Mouse (Mus musculus) left cerebral cortex, postnatal 10 days (tissue): ENCODE measurements at regions not wholly inside any gene's neighbourhood (a gene's known extent, or its start where the extent isn't known, plus 50 kb on each side); places are given as distances from the start of the nearest gene placed in this dataset.

Experiments
- DNase-seq, 2 experiments: peaks; one replicate each; pipeline ENCODE4 v3.0.0; 2021 to 2022; ENCODE audit warnings: low spot score in 2 of 2, mixed read lengths in 1 of 2; ENCODE audit errors: extremely low spot score in 1 of 2
- intact Hi-C: fragments of 180-260 bp; cut with DNase I; formaldehyde crosslinking; loops from one replicate; pipeline ENCODE4 v1.15.1; 2025

DNA sequence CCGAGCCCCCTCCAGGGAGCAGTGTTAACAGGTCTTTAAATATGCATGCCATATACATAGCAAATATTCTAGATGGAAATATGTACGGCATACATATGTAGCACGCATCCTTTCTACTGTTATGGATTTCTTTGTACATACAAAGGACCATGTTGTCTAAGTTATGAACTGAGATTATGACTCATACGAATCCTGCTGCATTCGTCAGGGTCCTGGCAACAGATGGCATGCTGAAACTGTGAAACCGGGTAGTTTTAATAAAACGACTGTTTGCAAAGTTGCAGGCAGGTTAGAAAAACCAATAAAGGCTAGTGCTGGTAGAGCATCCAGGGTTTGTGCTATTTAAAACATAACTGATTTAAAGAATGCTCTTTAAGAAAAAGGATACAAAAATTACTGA, 88.8 kb upstream of the Tlk1 start:
- intact Hi-C loops: no loop called here
- no peak for DNase-seq

DNA sequence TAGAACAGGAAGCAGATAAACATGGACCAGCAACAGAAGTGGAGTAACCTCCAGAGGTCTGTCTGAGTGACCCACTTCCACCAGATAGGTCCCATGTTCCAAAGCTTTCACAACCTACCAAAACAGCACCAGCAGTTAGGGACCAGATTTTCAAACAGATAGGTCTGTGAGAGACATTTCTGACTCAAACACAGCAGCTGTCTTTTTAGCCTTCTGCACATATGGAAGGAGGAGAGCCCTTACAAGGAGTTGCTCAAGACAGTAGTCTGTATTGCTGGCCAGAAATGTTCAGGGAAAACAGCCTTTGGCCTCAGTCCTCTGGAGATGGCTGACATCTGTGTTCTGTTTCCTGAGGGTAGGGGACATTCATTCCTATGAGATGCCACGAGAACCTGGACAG, 83.9 kb upstream of the Tlk1 start:
- intact Hi-C loops: no loop called here
- no peak for DNase-seq

DNA sequence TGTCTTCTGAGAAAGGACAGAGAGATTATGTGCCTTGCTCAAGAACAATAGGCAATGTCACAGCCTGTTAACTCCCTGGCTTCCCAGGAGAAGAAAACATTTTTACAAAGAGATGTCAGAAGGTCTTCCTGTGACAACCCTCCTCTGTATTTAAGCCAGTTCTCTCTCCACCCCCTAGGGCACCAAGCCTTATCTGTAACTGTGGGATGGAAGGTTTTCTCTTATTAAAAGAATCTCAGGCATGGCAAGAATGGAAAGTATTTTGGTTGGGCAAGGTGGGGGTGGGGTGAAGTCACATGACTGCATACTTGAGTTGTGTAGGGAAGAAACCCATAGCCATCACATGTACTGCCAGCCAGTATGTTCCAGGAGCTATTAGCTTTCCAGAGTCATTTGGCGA, 83.1 kb upstream of the Tlk1 start:
- intact Hi-C loops: no loop called here
- no peak for DNase-seq

DNA sequence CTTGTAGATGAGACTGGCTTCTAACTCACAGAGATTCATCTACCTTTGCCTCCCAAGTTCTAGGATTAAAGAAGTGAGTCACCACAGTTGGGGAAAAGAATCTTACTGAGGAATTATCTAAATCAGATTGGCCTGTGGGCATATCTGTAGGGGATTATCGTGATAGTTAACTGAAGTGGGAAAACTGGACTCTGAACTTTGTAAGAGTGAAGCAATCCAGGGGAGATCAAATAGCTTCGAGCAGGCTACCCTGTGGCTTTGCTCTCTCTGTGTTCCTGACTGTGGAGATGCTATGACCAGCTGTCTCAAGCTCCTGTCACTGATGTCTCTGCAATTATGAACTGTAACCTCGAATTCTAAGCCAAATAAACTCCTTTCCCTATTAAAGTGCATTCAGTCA, 80.7 kb upstream of the Tlk1 start:
- intact Hi-C loops: no loop called here
- no peak for DNase-seq

DNA sequence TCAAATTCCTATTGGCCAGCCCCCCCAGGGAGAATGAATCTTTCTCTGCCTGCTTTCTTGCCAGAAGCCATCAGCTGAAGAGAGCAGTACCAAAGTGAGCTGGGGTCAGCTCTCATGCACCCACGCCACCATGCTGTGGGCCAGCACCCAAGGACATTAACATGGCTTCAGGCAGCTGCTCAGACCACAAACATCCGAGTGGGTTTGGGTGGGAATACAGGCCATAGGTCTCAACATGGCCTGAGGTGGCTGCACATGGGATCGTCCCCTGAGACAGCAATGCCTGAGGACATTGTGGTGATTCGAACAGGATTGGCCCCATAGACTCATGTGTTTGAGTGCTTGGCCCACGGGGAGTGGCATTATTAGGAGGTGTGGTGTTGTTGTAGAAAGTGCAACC, 78.9 kb upstream of the Tlk1 start:
- intact Hi-C loops: no loop called here

DNA sequence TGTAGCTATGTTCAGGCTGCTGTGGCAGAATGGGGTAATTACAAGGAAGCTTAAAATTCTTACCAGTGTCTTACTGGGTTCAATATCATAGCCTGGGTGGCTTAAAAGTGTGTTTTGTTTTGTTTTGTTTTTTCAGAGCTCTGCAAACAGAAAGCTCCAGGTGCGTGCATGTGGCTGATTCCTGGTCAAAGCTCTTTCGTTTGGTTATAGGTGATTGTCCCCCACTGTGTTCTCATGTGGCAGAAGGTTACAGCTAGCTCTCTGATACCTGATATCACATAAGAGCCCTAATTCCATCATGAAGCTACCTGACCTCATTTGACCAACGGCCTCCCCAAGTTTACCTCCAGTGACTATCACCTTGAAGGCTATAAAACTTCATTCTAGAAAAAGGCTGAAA, 76.7 kb upstream of the Tlk1 start:
- intact Hi-C loops: no loop called here
- no peak for DNase-seq

More for the DNA sequence above, 78.9 kb upstream of the Tlk1 start:
- no peak for DNase-seq

DNA sequence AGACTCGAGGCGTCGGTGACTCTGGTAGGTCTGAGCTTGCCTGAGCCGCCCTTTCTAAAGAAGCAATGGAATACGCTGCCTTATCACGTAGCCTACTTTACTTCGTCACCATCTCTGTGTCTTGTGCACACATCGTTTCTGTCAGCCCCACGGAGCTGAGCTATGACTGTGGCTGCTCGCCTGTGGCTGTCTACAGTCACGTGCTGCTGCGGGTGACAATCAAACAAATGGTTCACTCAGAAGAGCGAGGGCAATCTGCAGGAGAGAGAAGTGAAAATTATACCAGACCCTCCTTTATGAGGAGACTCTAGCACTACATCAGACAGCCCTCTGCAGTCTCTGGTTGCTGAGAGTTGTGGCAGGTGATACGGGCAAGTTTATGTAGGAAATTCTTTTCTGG, 76.0 kb upstream of the Tlk1 start:
- DNase-seq: no peak
- intact Hi-C loops: no loop called here

DNA sequence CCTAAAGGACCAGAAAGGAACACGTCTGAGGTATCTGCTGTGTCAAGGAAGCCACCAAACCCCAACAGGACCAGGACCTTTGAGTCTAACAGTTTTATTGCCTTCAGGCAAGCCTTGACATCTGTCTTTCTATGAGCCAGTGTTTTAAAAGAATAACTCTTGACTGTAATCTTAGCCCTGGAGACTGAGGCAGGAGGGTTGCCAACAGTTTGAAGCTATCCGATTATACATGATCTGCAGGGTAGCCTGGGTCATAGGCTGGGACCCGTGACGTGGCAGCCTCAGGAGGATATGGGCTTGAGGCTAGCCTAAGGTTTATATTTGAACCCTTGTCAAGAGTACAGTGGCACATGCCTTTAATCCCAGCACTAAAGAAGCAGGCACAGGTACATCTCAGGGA, 73.5 kb upstream of the Tlk1 start:
- no peak for DNase-seq
- intact Hi-C loops: no loop called here

DNA sequence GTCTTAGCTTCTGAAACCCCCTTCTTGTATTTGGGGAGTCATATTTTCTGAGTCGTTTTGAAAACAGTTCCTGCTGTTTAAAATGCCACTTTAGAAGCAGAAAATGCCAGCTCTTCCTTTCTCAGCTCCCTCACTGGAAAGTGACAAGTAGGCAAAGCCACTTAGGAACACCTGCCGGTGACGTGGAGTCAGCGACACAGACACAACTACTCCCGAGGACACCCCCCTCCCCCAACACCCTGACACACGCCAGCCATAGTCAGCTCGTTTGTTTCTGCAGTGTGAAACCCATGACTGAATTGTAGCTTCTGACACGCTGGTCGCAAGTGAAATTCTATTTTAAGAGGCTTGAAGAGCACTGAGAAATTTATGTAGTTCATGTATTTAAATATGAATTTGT, 72.9 kb upstream of the Tlk1 start:
- intact Hi-C loops: no loop called here
- peak; percentile 41 to 60 for DNase-seq

DNA sequence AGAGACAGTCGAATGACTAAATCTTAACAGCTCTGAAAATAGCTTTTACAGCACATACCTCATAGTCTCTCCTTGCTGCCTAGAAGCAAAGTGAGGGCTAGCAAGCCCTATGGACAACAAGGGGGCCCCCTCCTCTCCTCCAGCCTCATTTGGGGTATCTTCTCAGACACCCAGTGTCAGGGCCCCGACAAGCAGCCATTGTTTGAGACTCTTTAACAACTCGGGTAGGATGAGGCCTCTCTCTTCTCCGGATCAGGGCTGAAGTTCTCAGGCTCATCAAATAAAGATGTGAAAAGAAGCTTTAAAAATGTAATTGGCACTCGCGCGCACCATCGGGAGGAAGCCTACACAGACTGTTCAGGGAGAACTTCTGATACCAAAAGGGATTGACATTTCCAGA, 71.8 kb upstream of the Tlk1 start:
- intact Hi-C loops: no loop called here
- DNase-seq: peak in 1 of 2 experiments; percentile 36

DNA sequence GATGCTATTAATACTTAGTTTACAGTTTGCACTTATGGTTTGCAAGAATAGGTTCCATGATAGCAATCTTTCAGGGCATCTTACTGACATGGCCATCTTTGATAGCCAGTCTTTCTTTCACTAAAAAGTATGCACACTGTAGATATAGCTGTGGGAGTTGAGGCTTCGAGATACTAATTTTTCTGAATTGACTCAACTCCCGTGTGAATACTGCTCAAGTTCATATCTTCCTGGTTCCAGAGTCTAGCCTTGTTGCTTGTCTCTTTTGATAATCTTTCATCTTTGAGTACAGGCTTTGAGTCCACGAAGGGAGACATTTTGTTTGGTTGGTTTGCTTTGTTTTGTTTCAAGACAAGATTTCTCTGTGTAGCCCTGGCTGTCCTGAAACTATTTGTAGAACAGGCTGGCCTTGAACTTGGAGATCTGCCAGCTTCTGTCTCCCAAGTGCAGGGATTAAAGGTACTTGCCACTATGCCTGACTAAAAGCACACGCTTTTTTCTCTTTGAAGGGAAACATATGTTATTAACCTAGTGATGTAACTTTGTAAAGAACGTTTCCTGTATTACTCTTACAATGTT, 64.1 kb upstream of the Tlk1 start:
- no peak for DNase-seq
- intact Hi-C loops: no loop called here

DNA sequence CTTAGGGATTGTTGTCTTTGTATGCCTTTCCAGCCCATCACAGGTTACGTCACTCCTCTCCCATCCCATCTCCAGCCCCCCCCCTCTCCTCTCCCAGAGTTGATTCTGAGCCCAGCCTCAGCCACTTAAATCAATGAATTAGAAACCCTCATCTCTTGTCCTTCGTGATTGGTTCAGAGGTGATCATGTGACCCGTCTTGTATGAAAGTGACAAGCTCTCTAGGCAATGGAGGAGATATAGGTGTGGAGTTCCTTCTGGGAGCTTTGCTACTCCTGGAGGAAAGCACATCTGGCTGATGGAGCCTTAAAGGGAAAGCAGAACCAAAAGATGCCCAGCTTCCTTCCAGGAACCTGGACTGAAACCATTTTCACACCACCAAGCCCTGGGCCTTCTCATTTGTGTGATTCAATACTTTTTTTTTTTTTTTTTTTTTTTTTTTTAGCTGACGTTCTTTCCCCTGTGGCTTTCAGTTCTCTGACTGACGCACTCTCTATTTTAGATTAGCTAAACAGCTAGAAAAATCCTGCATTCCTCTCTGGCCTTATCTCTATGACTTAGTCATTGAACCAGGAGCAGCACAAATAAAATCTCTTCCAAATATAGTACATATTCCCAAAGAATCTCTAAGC, 63.4 kb upstream of the Tlk1 start:
- intact Hi-C loops: no loop called here
- no peak for DNase-seq

DNA sequence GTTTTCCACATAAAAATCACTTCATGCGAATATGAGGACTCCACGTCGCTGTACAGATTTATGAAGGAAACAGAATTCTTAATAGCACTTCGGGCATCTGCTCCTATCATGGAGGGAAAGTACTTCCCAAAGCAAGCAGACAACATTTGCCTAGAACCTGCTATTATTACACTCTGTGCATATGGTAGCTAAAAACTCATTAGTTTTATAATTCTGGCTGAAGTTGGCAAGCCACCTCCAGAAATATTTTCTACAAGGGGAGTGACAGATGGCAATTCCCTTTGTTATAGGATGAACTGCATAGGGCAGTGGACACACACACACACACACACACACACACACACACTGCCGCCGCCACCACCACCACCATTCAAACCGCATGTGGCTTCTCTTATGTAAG, 61.3 kb upstream of the Tlk1 start:
- intact Hi-C loops: no loop called here

DNA sequence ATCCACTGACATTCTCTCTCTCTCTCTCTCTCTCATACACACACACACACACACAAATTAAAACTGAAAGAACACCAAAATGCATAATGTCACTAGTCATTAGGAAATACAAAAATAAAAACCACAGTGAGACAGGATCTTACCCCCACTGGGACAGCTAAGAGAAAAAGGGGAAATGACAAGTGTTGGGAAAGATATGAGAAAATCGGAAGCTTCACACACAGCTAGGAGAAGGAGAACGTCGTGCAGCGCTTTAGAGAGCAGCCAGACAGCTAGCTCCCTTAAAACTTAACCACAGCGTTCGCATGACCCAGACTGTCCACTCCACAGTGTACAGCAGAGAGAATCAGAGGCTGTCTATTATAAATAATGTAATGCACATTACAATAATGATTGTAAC, 60.1 kb upstream of the Tlk1 start:
- no peak for DNase-seq
- intact Hi-C loops: no loop called here

More for the DNA sequence above, 61.3 kb upstream of the Tlk1 start:
- DNase-seq: peak in 1 of 2 experiments; percentile 60

DNA sequence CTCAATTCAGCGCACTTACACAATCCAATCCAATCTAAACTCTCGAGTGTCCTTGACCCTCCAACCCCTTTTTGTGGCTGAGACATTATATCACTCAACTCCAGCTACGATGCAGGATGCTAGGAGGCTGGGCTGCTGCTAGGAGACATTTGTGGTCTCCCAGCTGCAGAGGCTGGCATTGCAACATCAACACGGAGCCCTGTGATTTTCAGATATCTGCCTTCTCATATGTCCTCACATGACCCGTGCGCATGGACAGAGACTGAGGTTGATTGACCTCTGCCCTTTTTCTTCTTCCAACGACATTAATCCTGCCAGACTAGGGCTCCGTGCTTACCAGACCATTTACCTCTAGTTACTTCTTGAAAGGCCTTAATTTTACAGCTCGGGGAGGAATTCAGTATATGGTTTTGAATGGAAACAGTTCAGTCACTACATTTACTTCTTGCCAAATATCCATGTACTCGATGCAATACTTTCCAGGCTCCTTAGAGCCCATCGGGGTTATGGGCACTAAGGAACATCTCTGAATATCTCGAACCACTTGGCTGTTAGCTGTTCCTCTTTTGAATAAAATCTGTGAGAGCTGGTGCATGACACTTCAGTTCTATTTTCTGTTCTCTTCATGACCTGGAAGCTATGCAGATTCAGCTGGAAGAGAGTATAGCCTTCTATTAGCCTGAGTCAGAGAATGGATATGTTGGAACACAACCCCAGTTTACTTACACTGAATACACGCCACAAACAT, 52.0 kb upstream of the Tlk1 start:
- intact Hi-C loops: no loop called here
- DNase-seq: no peak

DNA sequence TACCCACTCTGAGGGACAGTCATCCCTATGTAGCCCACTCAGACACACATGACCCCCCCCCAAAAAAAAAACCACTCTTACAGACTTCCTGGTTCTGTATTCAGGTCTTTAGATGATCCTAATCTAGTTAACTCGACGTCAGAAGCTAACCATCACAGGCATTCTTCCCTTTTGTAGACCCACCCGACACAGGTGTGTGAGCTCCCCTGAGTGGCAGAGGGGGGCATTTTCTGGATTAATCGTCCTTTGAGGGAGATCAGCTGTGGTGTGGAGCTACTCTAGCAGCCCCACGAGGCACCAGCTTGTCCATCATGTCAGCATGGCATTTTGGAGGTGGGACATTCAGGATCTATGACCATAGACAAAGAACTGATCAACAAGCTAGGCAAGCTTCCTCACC, 50.7 kb upstream of the Tlk1 start:
- no peak for DNase-seq
- intact Hi-C loops: no loop called here
